Mouse (Mus musculus) 3134 (cell line): ENCODE measurements around the gene Olfr914.

ENCODE experiments used
- DNase-seq: peaks from one replicate; pipeline ENCODE4 v3.0.0-alpha.2; 2011; ENCODE audit warnings: low spot score; ENCODE audit not compliant: insufficient read length; ENCODE audit errors: extremely low read depth

Olfr914 gene

GRCm38 (mm10) chr9:38604802-38605201, at the start of gene Olfr914:
Gene Olfr914, plus strand, starts transcription at chr9:38605102.
- DNase-seq: no peak

- DNase-seq: no peak
These were observed 25.0 kb upstream of the Olfr914 start, which contains the start of gene Olfr912 for GRCm38 (mm10) chr9:38579878-38580277. Gene Olfr912, plus strand, starts transcription at chr9:38580178.

- no peak for DNase-seq
These were observed 13.8 kb upstream of the Olfr914 start for GRCm38 (mm10) chr9:38591056-38591455.

GRCm38 (mm10) chr9:38592459-38592858, 12.4 kb upstream of the Olfr914 start, which contains the start of gene Olfr913:
Gene Olfr913, plus strand, starts transcription at chr9:38592759.
- DNase-seq: no peak

GRCm38 (mm10) chr9:38632406-38632805, 27.5 kb downstream of the Olfr914 start:
- DNase-seq: no peak

GRCm38 (mm10) chr9:38659775-38660174, 54.9 kb downstream of the Olfr914 start, which contains the start of gene Olfr916:
Gene Olfr916, minus strand, starts transcription at chr9:38659875.
- no peak for DNase-seq
